Mouse (Mus musculus) spleen, adult 2 months (tissue): ENCODE results near the gene Slc6a20b.

Experiments
- CTCF ChIP-seq: fragments of 200-500 bp; IDR thresholded peaks from 2 replicates; pipeline ENCODE4 v1.5.1; 2011; ENCODE audit warnings: mild to moderate bottlenecking, inconsistent platforms; ENCODE audit not compliant: insufficient read depth, insufficient read length, insufficient replicate concordance; ENCODE audit errors: extremely low read depth
- POLR2A ChIP-seq: fragments of 200-500 bp; IDR thresholded peaks from 2 replicates; pipeline ENCODE4 v1.6.1; 2011; ENCODE audit warnings: low read depth, low read length, inconsistent platforms

GRCm38 (mm10) chr9:123638231-123638630 lies 5.9 kb upstream of the Slc6a20b start:
- TF ChIP-seq POLR2A (no peak), CTCF (no peak)
